Mouse (Mus musculus) mesoderm, embryonic 11.5 days (tissue): Measurements from ENCODE around the gene Ier5.

ENCODE experiments used
- DNase-seq: peaks from one replicate; pipeline ENCODE4 v3.0.0-alpha.2; 2012; ENCODE audit warnings: low read depth, low spot score

The Ier5 gene

GRCm38 (mm10) chr1:155077675-155078074 lies 21.8 kb downstream of the Ier5 start:
- DNase-seq = peak; percentile 66

GRCm38 (mm10) chr1:155075856-155076255 lies 23.6 kb downstream of the Ier5 start:
- DNase-seq = no peak

GRCm38 (mm10) chr1:155074856-155075255 lies 24.6 kb downstream of the Ier5 start:
- no peak for DNase-seq

- no peak for DNase-seq
These were observed 25.5 kb downstream of the Ier5 start for GRCm38 (mm10) chr1:155073905-155074304.

GRCm38 (mm10) chr1:155073133-155073532 lies 26.3 kb downstream of the Ier5 start:
- no peak for DNase-seq

GRCm38 (mm10) chr1:155071287-155071876 lies 28.1 kb downstream of the Ier5 start:
- no peak for DNase-seq

- DNase-seq = no peak
These were observed 28.7 kb downstream of the Ier5 start for GRCm38 (mm10) chr1:155070561-155071286.

- DNase-seq = no peak
These were observed 29.7 kb downstream of the Ier5 start for GRCm38 (mm10) chr1:155069696-155070095.

- DNase-seq = no peak
These were observed 33.2 kb downstream of the Ier5 start for GRCm38 (mm10) chr1:155066196-155066595.

GRCm38 (mm10) chr1:155065068-155065701 lies 34.3 kb downstream of the Ier5 start:
- DNase-seq = no peak

- DNase-seq = no peak
These were observed 34.8 kb downstream of the Ier5 start for GRCm38 (mm10) chr1:155064649-155065048.

GRCm38 (mm10) chr1:155064111-155064510 lies 35.3 kb downstream of the Ier5 start:
- no peak for DNase-seq

- no peak for DNase-seq
These were observed 36.5 kb downstream of the Ier5 start for GRCm38 (mm10) chr1:155062963-155063362.

- DNase-seq = no peak
These were observed 37.4 kb downstream of the Ier5 start for GRCm38 (mm10) chr1:155062057-155062456.

- DNase-seq = no peak
These were observed 38.3 kb downstream of the Ier5 start for GRCm38 (mm10) chr1:155060832-155061801.

- no peak for DNase-seq
These were observed 39.2 kb downstream of the Ier5 start for GRCm38 (mm10) chr1:155060261-155060660.

GRCm38 (mm10) chr1:155059505-155059904 lies 39.9 kb downstream of the Ier5 start:
- no peak for DNase-seq

GRCm38 (mm10) chr1:155058099-155059012 lies 41.1 kb downstream of the Ier5 start:
- no peak for DNase-seq

- no peak for DNase-seq
These were observed 43.3 kb downstream of the Ier5 start for GRCm38 (mm10) chr1:155056166-155056565.

GRCm38 (mm10) chr1:155055041-155055440 lies 44.4 kb downstream of the Ier5 start:
- DNase-seq = no peak
